Mouse (Mus musculus): ENCODE measurements around the gene 4933425L06Rik. TPM values are rescaled to one million over a fixed set of nuclear protein-coding genes. Genes with fewer than 3 reads are reported as not detected.

4933425L06Rik gene
- not detected in 2 replicates for polyA plus RNA-seq (2015; fragmentation: Nextera tagmentation; extraction: Ambion mirVana)

DNA sequence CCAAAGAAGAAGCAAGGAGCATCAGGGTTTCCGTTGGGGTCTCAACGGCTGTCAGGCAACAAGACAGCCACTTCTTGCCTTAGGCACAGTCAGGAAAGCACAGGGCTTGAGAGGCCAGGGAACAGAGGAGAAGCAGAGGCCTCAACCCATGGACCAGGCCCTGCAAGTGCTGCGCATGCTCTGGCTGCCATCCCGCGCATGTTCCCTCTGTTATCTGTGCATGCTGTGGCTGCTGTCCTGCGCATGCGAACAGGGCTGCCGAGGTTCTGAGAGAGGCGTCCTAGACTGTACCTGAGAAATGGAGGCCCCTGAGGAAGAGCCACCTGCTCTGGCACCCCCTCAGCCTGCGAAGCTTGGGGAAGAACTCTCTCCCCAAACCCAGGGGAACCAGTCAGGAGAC, at the start of gene 4933425L06Rik:
4933425L06Rik (plus strand) TSS at position 261 of the 400 bp plus-strand sequence.
- no peak for DNase-seq (ENCODE audit: low spot score)

DNA sequence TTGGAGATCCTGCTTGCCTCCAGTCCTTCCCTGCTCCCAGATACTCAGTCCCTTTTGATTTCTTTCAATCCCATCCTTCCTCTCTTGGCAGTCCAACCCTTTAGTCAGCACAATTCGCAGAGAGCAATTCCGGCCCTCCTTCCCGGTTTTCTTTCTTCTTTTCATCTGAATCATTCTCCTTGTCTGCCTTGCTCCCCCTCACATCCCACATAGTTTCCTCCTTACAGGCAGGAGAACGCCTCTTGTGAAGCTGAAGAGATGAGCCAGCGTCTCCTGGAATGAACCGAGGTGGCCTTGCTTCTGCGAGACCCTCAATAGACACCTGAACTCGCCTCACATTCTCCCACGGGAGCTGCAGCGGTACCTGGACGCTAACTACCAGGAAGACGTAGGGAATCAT, 44.1 kb upstream of the 4933425L06Rik start:
- DNase-seq (ENCODE audit: low spot score), result no peak

DNA sequence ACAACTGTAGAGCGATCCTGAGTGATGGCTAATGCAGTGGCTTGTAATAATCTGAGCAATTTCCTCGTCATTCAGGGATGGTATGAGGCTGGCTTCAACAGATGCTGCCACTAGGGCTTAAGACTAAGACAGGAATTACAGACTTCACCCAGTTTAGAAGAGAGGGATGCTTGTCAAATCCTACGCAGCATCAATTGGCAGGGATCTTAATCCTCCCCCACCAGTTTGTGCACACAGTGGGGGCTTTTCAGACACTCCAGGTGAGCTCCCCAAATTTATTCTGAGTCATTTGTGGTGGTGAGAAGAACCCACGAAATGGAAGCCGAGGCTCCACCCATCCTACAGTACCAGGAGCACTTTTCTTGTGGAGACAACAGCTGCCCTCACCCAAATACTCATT, 43.6 kb upstream of the 4933425L06Rik start:
- no peak for DNase-seq (ENCODE audit: low spot score)

DNA sequence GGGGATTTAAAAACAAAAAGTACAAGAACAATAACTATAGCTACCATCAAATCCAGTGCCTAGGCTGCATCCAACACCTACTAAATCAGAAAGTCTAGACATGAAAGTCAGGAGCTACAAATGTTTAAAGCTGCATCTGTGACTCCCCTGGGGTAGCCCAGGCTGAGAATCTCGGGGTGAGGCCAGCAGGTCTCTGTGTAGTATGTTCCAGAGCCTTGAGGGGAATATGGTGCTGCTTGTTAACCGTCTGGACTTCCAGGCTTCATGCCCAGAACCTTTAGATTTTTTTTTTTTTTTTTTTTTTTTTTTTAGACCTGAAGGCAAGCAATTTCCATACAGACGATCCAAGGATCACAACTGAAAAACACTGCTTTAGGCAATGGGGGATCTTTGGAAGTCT, 38.0 kb upstream of the 4933425L06Rik start:
- no peak for DNase-seq (ENCODE audit: low spot score)

DNA sequence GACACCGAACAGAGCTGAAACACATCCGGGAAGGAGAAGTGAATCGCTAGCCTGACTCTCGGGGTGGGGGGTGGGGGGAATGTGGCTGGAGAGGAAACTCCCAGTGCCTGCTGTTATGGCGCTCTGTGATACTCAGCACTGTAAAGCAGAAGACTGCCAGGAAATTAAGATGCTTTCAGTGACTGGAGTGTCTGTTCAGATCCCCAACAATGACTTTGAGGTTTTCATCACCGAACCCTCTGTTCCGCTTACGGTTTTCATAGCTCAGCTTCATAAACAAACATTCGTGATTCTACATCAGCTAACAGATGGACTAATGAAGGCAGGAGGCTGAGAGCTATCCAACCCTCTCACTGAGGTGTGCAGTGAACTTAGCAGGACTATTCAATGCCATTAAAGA, 34.5 kb upstream of the 4933425L06Rik start:
- DNase-seq (ENCODE audit: low spot score), result no peak

DNA sequence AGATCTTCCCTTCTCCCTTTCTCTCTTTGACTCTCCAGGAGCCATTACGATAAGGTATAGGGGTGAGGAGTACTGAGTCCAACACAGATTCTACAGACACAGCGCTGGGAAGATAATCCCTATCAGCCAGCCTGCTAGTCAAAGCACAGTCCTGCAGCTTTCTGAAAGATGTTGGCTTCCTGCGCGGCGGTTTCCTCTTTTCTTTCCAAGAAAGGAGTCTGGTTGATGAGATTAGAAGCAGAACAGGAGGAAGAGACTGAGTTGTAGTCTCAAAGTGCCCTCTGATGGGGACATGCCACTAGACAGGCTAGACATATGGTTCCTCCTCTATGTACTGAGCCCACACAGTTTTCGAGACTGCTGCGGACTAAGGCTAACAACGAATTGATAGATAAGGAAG, 33.3 kb upstream of the 4933425L06Rik start:
- no peak for DNase-seq (ENCODE audit: low spot score)

DNA sequence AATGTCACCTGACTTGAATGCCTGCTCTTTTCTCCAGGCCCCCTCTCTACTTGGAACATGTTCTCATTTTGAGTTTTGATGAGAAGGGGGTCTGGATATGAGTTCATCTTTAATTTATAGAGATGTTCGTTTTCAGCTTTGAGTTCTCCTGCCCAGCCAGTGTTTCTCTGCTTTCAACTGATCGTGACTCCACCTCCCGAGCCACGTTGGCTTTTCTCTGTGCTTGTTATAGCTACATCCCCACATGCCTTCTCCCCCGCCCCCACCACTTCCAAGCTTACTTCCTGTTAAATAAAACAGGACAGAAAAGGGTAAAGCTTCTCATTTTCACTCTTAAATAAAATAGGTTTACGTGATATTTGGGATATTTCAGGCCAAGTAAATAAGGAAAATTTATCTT, 30.5 kb upstream of the 4933425L06Rik start:
- DNase-seq (ENCODE audit: low spot score), result no peak

DNA sequence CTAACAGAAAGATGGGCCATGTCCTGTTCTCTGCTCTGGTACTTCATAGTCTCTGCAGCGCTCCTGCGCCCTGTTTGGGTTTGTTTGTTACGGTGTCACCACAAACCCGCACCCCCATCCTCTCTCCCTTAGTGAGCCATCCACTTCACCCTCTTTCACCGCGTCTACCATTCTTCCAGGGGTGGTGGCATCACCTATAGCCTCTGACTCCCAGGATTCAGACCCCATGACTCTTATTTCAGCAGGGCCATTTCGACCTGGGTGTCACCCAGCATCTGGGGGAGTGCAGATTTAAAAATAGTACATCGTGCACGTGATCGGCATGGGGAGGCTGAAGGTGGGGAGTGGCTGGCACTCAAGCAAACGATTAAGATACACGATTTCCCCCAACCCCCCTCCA, 28.3 kb upstream of the 4933425L06Rik start:
- no peak for DNase-seq (ENCODE audit: low spot score)

DNA sequence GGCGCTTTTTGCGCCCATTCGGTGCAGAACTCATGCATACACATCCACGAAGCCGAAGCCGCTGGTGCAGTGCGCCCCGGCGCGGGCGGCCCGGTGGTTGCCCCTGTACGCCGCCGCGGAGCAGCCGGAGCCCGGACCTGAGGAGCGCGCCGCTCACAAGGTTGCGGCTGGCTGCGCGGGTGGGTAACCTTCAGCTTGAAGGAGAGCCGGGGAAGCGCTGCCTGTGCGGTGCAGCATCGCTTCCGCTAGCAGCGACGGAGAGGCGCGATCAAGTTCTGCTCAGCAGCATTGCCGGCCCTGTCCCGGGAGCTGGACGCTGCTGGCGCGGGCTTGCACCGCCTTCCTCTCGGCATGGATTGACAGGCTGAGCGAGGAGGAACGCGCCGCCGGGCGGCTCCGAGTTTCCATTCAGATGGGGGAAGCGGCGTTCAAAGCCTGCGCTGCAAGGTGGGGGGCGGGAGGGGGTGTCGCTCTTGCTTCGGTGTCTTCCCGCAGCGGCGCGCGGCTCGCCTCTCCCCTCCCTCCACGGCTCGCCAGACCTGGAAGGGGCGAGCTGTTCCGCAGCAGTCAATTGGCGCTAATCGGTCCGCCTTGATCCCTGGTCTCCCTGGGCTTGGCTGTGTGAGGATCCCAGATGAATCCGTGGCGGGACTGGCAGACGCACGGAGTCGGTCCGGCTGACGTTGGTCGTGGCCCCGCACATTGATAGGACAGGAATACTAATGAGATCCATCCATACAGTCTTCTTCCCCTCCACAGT, 27.6 kb upstream of the 4933425L06Rik start, which contains the start of gene Rgs7bp:
Rgs7bp (minus strand) TSS at position 750 of the 760 bp plus-strand sequence.
- DNase-seq (ENCODE audit: low spot score), result peak; percentile 71

DNA sequence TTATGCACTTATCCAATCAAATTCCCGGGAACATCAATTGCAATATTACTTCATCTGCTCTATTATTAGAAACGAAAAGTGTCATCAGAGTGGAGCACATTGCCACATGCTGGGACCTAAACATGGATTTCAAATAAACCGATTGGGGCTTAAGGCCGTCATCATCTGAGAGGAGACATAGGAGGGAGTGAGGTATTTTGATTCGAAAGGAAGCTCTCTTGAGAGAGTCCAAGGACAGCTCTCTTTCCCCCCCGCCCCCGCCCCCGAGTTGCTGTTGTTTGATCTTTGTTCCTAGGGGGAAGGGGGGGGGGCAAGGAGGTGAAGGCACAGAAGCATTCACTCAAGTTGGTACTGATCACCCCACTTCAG, 27.0 kb upstream of the 4933425L06Rik start:
- no peak for DNase-seq (ENCODE audit: low spot score)

DNA sequence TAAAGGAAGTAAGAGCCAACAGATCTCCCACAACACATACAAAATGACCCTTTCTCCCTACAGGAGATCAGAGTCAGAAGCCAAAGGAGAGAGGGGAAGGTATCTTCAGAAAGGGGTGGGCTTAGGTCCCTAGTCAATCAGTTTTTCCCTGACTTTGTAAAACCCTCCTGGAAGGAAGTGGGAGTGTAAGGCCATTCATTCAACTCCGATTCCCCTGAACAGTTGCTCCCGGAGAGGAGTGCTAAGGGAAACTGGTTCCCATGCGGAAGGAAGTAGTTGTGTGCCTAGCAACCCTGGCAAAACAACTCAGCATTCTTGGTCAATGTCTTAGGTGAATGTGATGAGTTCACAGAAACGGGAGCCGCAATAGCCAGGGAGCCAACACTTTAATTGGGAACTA, 26.5 kb upstream of the 4933425L06Rik start:
- DNase-seq (ENCODE audit: low spot score), result no peak

DNA sequence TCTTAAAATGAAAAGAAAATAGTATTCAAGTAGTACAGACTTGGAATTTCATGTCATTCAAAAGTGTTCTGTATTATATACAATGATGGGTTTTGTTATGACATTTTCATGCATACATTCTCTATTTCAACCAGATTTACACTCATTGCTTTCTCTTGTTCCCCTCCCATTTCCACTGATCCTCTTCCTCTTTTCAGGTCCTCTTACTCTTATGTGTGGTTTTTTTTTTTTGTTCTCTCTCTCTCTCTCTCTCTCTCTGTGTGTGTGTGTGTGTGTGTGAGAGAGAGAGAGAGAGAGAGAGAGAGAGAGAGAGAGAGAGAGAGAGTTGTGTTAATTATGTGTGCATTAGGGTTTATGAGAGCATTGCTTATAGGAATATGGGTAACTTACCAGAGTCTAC, 15.8 kb upstream of the 4933425L06Rik start:
- no peak for DNase-seq (ENCODE audit: low spot score)

DNA sequence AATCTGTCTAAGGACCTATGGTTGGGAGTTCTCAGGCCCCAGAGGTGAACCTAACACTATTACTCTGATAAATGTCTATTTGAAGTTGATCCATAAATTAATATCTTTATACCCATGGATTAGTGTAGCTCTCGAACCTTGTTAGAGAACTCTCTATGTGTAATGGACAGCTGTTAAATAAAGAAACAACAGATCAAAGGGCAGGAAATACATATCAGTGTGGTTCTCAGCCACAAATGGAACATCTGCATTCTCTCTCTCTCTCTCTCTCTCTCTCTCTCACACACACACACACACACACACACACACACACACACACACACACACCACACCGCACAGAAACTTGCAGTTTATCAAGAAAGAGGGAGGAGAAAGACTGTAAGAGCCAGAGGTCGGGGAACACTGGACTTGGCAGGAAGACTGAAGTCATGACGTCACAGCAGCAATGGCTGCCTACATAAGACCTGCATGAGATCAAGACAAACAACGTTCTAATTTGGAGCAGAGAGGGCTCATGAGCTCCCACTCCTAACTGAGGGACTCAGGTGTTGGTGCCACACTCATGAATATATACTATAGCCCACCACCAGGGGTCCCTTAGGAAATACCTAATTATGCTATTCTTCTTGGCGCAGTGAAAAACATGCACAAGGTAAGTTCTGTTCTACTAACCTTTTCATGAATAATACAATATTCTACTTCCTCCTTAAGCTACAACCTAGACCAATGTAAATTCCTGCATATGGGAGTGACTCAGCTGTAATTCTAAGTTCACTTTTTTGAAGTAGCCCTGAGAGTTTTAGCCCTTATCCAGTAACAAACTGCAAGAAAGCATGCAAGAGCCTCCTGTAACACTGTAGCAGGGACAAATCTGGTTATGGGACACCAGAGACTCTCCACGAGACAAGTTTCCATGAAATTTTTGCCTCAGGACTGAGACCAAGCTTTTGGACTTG, 14.8 kb upstream of the 4933425L06Rik start:
- DNase-seq (ENCODE audit: low spot score), result peak; percentile 64

DNA sequence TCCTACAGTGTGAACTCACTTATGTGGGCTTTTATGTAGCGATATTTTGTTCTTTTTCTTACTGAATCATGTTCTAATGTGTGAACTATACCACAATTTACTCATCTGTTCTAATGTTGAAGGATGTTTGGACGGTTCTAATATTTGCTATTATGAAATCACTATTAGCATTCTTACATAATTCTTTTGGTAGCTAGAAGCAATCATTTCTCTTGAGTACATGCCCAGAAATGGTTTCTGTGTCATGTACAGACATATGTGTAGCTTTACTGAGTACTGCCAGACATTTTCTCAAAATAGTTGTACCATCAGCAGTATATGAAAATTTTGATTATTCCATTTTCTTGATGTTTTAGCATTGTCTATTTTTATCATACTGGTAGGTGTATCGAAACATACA, 7.4 kb downstream of the 4933425L06Rik start:
- no peak for DNase-seq (ENCODE audit: low spot score)

DNA sequence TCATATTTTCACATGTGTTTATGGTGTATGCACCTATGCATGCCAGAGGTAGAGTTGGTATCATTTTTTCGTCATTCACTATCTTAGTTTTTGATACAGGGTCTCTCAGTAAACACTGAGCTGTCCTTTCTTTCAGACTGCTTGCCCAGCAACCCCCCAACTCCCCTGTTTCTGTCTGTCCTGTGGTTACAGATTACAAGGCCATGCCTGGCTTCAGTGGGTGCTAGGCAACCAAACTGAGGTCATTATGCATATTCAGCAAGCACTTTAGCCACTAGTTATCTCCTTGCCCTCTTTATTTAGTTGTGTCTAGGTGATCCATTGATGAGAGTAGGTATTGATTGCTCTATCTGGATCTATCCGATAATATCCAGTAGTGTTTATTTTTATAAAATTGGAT, 14.4 kb downstream of the 4933425L06Rik start:
- DNase-seq (ENCODE audit: low spot score), result no peak

DNA sequence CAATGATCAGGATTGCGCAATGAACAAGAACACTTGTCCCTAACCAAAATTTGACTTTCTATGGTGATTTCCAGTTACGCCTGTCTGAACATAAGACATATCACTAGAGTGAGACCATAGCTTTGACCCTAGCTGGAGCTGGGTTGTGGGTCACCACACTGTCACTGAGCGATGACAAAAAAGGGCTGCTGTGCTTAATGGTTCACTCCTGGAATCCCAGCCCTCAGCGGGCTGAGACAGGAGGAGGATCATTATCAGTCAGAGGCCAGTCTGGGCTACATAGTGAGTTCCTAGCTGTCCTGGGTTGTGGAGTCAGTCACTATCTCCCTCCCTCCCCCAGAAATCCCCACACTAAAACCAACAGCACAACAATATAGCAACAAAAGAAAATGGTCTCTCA, 18.8 kb downstream of the 4933425L06Rik start:
- no peak for DNase-seq (ENCODE audit: low spot score)

DNA sequence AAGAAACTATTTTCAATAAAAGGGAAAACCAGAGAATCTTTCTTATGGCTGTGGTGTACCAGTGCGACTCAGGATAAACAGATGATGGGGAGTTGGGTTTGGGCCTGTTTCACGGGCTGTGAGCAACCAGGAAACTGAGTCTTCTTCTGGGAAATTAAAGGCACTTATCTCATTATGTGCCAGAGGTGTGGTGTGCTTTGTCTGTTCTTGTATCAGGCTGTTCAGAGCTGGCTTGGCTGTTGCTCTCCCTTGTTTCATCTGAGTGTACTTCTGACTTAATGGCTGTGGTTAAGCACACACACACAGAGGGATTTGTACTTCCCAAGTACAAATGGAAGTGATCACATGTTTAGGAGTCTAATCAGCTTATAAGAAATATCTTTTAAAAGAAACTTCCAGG, 22.5 kb downstream of the 4933425L06Rik start:
- no peak for DNase-seq (ENCODE audit: low spot score)

DNA sequence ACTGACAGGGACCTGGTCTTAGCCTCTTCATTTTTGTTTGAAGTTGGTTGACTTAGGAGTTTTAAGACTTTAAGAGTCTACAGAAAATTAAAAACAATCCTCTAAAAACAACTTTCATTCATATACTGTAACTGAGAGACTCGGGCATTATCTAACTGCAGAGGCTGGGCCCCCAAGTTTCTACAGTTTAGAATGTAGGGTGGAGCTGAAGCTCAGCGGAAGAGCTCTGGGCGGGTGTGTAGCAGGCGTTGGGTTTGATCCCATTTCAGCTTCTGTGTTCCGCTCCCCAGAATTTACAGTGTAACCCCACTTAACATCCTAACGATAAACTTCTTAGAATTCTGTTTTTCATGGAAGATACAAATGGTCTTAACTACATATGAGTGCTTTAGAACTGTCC, 29.7 kb downstream of the 4933425L06Rik start:
- DNase-seq (ENCODE audit: low spot score), result no peak

DNA sequence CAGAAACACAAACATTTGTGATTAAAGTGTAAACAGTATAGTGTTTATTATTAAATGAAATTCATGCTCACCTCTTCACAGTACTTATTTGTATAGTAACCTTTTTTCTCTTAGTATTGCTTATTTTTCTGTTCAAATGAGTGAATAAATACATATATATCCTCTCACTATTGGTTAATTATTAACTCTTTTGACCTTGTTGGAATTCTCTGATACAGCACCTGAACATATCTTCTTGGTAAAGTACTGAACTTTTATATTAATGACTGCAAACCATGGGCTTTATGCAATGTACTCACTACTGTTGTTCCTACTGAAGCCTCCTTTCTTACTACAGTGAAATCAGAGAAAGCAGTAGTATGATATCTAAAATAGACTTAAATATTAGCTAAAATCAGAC, 39.7 kb downstream of the 4933425L06Rik start:
- DNase-seq (ENCODE audit: low spot score), result no peak

DNA sequence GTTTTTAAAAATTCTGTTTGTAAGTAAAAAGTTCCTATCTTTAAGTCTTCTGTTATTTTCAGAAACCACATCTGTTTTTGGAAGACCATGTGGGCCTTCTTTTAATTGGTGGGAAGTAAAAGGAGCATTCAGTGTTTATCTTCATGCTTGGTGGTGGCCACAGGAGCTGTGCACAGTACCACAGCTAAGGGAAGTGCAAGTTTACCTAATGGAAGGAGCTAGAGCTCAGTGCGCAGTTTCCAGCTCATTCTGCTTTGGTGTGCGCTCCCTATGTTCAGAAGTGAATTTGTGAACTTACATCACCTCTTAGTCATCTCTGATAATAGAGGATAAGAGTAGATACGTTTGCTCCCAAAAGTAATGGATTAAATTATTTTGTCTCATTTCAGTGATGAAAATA, 40.2 kb downstream of the 4933425L06Rik start:
- DNase-seq (ENCODE audit: low spot score), result no peak

DNA sequence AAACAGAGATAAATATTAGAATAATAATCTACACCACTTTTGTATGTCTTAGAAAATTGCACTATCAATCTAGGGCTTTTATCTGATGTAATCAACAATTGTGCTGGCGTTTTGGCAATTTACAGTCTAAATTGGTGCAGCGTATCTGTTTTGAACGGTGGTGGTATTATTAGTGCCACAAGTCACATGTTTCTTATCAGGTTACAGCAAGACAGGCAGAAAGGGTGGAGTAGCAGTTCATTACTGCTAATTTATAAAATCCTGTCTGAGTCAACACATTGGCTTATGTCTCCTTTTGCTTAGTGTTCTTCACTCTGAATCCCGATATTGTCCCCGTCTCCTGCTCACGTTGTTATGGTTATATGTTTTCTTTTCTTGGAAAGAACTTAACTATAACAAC, 48.2 kb downstream of the 4933425L06Rik start:
- no peak for DNase-seq (ENCODE audit: low spot score)

DNA sequence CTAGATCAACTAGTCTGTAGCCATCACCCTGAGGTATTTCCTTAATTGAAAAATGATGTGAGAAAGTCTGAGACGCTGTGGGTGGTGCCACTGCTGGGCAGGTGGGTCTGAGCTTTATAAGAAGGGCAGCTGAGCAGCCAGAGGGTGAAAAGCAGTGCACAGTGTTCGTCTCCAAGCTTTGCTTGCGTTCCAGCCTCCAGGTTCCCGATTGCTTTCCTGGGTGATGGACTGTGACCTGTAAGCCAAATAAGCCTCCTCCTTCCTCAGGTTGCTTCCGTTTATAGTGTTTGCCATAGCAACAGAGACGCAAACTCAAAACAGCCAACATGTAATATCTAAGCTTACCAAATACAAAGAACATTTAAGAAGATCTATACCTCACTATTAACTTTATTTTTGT, 50.4 kb downstream of the 4933425L06Rik start:
- no peak for DNase-seq (ENCODE audit: low spot score)
